Mouse (Mus musculus) kidney, adult 8-10 months (tissue): ENCODE results near the gene Ccdc77.

Source experiments
- DNase-seq, 2 experiments: peaks; one replicate each; pipeline ENCODE4 v3.0.0; 2022

The Ccdc77 gene

GRCm38 (mm10) chr6:120363688-120364522 is at the start of gene Ccdc77, which contains the start of gene Kdm5a:
Ccdc77 (minus strand) TSS chr6:120364374.
Kdm5a (plus strand) TSS chr6:120364124.
- DNase-seq: peak; percentile 93

GRCm38 (mm10) chr6:120403936-120404335 is 39.8 kb upstream of the Ccdc77 start:
- no peak for DNase-seq

- DNase-seq: no peak
Measured at GRCm38 (mm10) chr6:120395622-120396345, 31.6 kb upstream of the Ccdc77 start.

GRCm38 (mm10) chr6:120392811-120393210 is 28.6 kb upstream of the Ccdc77 start:
- no peak for DNase-seq

- DNase-seq: no peak
Measured at GRCm38 (mm10) chr6:120390054-120390453, 25.9 kb upstream of the Ccdc77 start.

GRCm38 (mm10) chr6:120376736-120377135 is 12.6 kb upstream of the Ccdc77 start:
- DNase-seq: no peak

GRCm38 (mm10) chr6:120365051-120365450 is 877 bp upstream of the Ccdc77 start:
- DNase-seq: no peak

- no peak for DNase-seq
Measured at GRCm38 (mm10) chr6:120364523-120364905, 340 bp upstream of the Ccdc77 start.

- DNase-seq: no peak
Measured at GRCm38 (mm10) chr6:120362774-120363687, 1.1 kb downstream of the Ccdc77 start.

- no peak for DNase-seq
Measured at GRCm38 (mm10) chr6:120362124-120362523, 2.0 kb downstream of the Ccdc77 start.

GRCm38 (mm10) chr6:120356951-120357945 is 6.9 kb downstream of the Ccdc77 start:
- DNase-seq: peak; percentile 86 to 87

- no peak for DNase-seq
Measured at GRCm38 (mm10) chr6:120356478-120356877, 7.7 kb downstream of the Ccdc77 start.

- no peak for DNase-seq
Measured at GRCm38 (mm10) chr6:120349018-120349417, 15.2 kb downstream of the Ccdc77 start.

GRCm38 (mm10) chr6:120343992-120344391 is 20.2 kb downstream of the Ccdc77 start:
- DNase-seq: no peak

GRCm38 (mm10) chr6:120332351-120332750 is 31.8 kb downstream of the Ccdc77 start:
- no peak for DNase-seq

GRCm38 (mm10) chr6:120324295-120324927 is 39.8 kb downstream of the Ccdc77 start:
- DNase-seq: peak; percentile 49 to 69

GRCm38 (mm10) chr6:120320369-120320768 is 43.8 kb downstream of the Ccdc77 start:
- no peak for DNase-seq

- no peak for DNase-seq
Measured at GRCm38 (mm10) chr6:120319129-120319528, 45.0 kb downstream of the Ccdc77 start.

GRCm38 (mm10) chr6:120318303-120318940 is 45.8 kb downstream of the Ccdc77 start:
- DNase-seq: no peak

- DNase-seq: no peak
Measured at GRCm38 (mm10) chr6:120312443-120312842, 51.7 kb downstream of the Ccdc77 start.

GRCm38 (mm10) chr6:120309787-120310186 is 54.4 kb downstream of the Ccdc77 start:
- DNase-seq: no peak
